Mouse (Mus musculus) small intestine, adult 2 months (tissue): ENCODE data around the gene Eml1.

Source experiments
- CTCF ChIP-seq: fragments of 200-500 bp; IDR thresholded peaks from 2 replicates; pipeline ENCODE4 v1.5.1; 2012; ENCODE audit warnings: low read depth, mild to moderate bottlenecking, control low read depth, inconsistent platforms, low read length, moderate library complexity, mixed read lengths; ENCODE audit not compliant: insufficient replicate concordance, insufficient read length; ENCODE audit errors: extremely low read depth
- POLR2A ChIP-seq: fragments of 200-500 bp; IDR thresholded peaks from 2 replicates; pipeline ENCODE4 v1.6.1; 2012; ENCODE audit warnings: low read depth, mild to moderate bottlenecking, control low read depth, inconsistent platforms, low read length, moderate library complexity

GRCm38 (mm10) chr12:108333056-108333455 lies 37.7 kb upstream of the Eml1 start:
- TF ChIP-seq POLR2A = no peak
- peak; percentile 82 for TF ChIP-seq CTCF
